Mouse (Mus musculus): ENCODE results near the gene Tyrobp. TPM values are rescaled to one million over a fixed set of nuclear protein-coding genes. Genes with fewer than 3 reads are reported as not detected.

Gene Tyrobp
- 11.3 and 11.7 TPM in 2 replicates for polyA plus RNA-seq (2016; fragmentation: Nextera tagmentation; extraction: Ambion mirVana)

DNA sequence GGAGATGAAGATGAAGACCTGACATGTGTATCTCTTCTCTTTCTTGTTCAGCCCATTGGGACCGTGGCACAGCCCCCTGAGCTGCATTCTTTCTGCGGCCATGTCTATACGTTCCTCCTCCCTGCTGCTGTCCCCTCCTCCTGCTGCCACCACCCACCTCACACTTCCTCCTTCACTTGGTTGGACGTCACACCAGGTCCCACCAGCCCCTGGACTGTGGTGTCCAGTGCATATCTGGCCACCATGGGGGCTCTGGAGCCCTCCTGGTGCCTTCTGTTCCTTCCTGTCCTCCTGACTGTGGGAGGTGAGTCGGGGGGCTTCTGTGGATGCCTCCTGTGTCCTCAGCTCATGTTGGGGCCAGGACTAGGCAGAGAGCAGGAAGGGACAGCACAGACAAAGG, at the start of gene Tyrobp:
TSS of gene Tyrobp (plus strand) at position 165 of the 400 bp plus-strand sequence.
- no peak within 1 kb of the TSS for H3K9ac ChIP-seq
- no peaks in the 10 kb centered on the region for H3K36me3 ChIP-seq (replicated peaks)
- H3K4me2 ChIP-seq, result no peak within 1 kb of the TSS
- H3K4me3 ChIP-seq (replicated peaks), result no peak within 1 kb of the TSS
- H3K4me1 ChIP-seq, result no peaks in the 10 kb centered on the region
- no peaks in the 10 kb centered on the region; the same call in 1 of the 2 replicates for H3K27me3 ChIP-seq
- ATAC-seq (ENCODE audit: low FRiP score), result no peak
- no peaks in the 10 kb centered on the region for H3K9me3 ChIP-seq
- H3K27ac ChIP-seq, result no peak within 1 kb of the TSS
- WGBS, result 70% methylated on average over 5 of the region's 5 CpGs

DNA sequence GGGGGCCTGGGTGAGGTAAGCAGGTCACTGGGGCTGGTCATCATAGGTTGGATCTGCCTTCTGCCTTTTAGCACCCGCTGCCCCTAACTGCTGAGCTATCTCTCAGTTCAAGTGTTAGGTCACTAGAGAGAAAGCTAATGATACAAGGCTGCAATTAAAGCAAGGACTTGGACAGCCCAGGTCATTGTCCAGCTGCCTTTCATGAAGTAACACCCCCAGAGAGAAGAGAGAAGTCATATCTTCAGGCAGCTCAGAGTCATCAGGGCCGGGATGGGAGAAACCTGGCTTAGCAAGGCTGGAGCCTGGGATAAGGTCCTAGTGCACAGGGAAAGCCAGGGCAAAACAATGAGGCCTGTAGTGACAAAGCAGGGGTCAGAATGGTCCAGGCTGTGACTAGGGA, 46.1 kb upstream of the Tyrobp start:
- H3K36me3 ChIP-seq (replicated peaks), result no peaks in the 10 kb centered on the region
- peaks cover 22% of the 10 kb centered on the region for H3K27me3 ChIP-seq
- H3K4me1 ChIP-seq, result peaks cover 8% of the 10 kb centered on the region
- WGBS, result 69% methylated on average over 2 of the region's 2 CpGs
- H3K4me3 ChIP-seq (replicated peaks), result no peak overlapping the region
- no peak overlapping the region for H3K9ac ChIP-seq
- no peak overlapping the region for H3K4me2 ChIP-seq
- H3K9me3 ChIP-seq, result no peaks in the 10 kb centered on the region
- ATAC-seq (ENCODE audit: low FRiP score), result no peak
- no peak overlapping the region for H3K27ac ChIP-seq

DNA sequence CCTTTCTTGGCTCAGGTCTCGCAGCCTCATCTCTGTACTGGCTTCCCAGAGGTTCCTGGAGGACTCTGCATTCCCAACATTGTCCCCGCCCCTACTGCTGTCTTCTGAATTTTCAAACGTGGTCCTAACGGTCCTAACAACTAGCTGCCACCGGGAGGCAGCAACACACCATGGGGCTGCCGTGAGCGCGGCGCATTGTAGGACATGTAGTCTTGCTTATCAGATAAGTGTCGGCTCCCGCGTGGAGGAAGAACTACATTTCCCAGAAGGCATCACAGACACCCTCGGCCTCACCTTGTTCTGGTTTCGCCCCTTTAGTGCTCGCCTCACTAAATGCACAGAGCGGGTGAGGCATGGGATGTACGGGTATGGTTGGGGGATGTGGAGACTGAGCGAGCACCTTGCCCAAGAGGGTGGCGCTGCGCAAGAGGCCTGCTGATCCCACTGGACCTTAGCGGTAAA, 40.0 kb upstream of the Tyrobp start:
- Histone ChIP-seq H3K4me3 (replicated peaks) (peak overlapping the region; percentile 45), H3K4me1 (peaks cover 5% of the 10 kb centered on the region), H3K4me2 (peak overlapping the region; percentile 61), H3K27ac (peak overlapping the region; percentile 75), H3K9ac (peak overlapping the region; percentile 52), H3K27me3 (0 out of 2 replicates have a peak, but pooled peaks cover 3% of the 10 kb centered on the region), H3K36me3 (replicated peaks) (no peaks in the 10 kb centered on the region), H3K9me3 (no peaks in the 10 kb centered on the region)
- under 1% methylated on average over 21 of the region's 21 CpGs for WGBS
- ATAC-seq (ENCODE audit: low FRiP score), result peak; percentile 99

DNA sequence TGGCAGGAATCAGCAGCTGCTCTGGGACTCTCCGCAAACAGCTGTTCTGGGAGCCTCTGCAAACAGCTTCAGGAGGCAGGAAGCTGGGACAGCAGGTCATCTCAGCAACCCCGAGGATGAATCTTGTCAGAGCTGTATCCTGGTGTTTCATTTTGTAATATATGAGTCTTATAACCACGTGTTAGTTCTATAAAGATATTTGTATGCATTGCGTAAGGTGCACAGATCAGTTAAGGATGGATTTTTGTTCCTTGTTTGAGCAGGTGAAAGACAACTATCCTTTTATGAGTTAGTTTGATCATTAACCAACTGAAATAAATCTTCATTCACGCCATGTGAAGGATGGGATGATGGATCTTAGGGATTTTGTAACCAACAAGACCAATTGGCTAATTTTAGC, 33.5 kb upstream of the Tyrobp start:
- no peak for ATAC-seq (ENCODE audit: low FRiP score)

DNA sequence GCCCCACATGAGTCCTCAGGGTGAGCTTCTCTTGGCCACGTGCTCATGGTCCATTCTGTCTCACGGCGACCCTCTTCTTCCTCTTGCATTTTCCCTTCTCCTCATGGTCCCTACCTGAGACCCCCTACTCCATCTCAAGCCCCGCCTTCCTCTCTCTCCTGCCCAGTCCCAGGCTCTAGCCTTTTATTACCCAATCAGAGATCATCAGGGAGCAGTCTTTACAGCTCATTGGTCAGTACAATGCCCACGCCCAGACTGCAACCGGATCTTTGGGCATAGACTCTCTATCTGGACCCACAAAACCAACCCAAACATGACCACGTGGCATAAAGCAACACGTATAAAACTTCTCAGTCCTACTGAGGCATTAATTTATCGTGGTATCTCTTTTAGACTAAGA, 29.5 kb upstream of the Tyrobp start:
- 84% methylated on average over 9 of the region's 9 CpGs for WGBS
- H3K9me3 ChIP-seq, result no peaks in the 10 kb centered on the region
- ATAC-seq (ENCODE audit: low FRiP score), result no peak
- no peaks in the 10 kb centered on the region for H3K36me3 ChIP-seq (replicated peaks)
- H3K27ac ChIP-seq, result no peak overlapping the region
- H3K4me2 ChIP-seq, result no peak overlapping the region
- no peaks in the 10 kb centered on the region for H3K27me3 ChIP-seq
- H3K4me1 ChIP-seq, result no peaks in the 10 kb centered on the region
- no peak overlapping the region for H3K9ac ChIP-seq
- H3K4me3 ChIP-seq (replicated peaks), result no peak overlapping the region

More for the DNA sequence above, 33.5 kb upstream of the Tyrobp start:
- H3K27ac ChIP-seq, result no peak overlapping the region
- H3K4me3 ChIP-seq (replicated peaks), result no peak overlapping the region
- no peaks in the 10 kb centered on the region for H3K4me1 ChIP-seq
- WGBS, result 68% methylated on average over 5 of the region's 5 CpGs
- 0 out of 2 replicates have a peak, but pooled peaks cover 3% of the 10 kb centered on the region for H3K27me3 ChIP-seq
- H3K9me3 ChIP-seq, result no peaks in the 10 kb centered on the region
- H3K9ac ChIP-seq, result no peak overlapping the region
- no peaks in the 10 kb centered on the region for H3K36me3 ChIP-seq (replicated peaks)
- H3K4me2 ChIP-seq, result no peak overlapping the region

DNA sequence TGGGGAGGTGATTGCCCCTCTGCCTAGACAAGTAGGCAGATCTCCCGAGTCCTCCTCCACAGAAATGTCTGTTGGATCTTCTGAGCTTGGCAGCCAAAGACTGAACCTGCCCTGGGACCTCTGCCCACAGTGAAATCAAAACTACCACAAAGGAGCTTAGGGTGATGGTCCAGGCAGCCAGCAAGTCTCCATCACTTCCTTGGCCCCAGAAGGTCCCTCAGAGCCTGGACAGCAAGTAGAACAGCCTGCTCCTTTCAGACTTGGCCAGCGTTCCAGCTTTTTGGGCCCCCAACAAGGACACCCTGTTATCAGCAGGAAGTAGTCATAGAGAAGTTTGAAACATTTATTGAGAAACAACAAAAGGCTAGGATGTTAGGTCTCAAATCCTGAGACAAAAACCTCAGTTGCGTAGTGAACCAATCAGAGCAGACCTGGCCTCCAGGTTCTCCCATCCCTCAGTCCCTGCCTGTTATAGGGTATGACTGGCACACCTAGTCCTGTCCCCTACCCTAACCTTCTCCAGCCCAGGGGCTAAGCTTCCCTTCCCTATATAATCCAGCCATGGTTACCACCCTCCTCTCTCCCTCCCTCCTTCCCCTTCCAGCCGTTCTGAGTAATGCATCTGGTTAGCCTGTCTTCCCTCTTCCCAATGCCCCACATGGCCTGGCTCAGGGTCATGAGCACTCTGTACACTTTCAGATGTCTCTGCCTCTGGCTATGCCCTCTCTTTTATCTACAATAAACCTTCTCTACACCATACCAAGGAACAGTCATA, 20.6 kb upstream of the Tyrobp start:
- Histone ChIP-seq H3K4me1 (no peaks in the 10 kb centered on the region), H3K4me2 (no peak overlapping the region), H3K27me3 (no peaks in the 10 kb centered on the region; the same call in 1 of the 2 replicates), H3K4me3 (replicated peaks) (no peak overlapping the region), H3K36me3 (replicated peaks) (no peaks in the 10 kb centered on the region), H3K9ac (no peak overlapping the region), H3K27ac (no peak overlapping the region), H3K9me3 (no peaks in the 10 kb centered on the region)
- 74% methylated on average over 4 of the region's 4 CpGs for WGBS
- ATAC-seq (ENCODE audit: low FRiP score), result no peak

DNA sequence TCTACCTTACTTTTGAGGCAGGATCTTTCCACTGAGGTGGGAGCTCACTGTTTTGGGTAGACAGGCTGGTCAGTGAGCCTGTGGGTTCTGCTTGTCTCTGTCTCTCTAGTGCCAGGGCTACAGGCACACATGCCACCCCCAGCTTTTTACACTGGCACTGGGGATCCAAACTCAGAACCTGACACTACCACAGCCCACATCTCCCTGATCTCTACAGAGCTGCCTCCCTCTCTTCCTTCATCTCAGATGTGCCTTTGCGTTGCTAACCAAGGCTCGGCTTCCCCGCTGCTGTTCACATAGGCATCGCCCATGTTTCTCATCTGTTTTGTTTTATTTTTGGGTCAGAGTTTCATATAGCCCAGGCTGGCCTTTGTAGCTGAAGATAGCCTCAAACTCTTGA, 19.9 kb upstream of the Tyrobp start:
- WGBS, result 87% methylated on average over 4 of the region's 4 CpGs
- H3K4me3 ChIP-seq (replicated peaks), result no peak overlapping the region
- H3K27ac ChIP-seq, result no peak overlapping the region

DNA sequence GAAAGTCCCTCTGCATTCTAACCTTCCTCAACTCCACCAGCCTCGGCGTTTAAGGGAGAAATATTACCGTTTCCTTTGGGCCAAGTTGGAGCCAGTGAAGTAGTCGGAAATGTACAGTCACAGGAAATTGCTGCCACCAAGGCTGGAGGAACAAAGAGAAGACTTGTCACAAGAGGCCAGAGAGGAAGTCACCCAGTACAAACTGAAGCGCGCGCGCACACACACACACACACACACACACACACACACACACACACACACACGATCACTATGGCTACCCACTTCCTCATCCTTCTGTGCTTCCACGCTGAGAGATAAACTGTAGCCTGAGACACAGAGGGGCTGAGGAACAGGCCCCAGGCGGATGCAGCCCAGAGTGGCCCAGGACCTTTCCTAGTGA, 19.2 kb upstream of the Tyrobp start:
- no peaks in the 10 kb centered on the region; the same call in 1 of the 2 replicates for H3K27me3 ChIP-seq

More for the DNA sequence above, 19.9 kb upstream of the Tyrobp start:
- Histone ChIP-seq H3K4me2 (no peak overlapping the region), H3K9ac (no peak overlapping the region), H3K9me3 (no peaks in the 10 kb centered on the region), H3K4me1 (no peaks in the 10 kb centered on the region), H3K27me3 (no peaks in the 10 kb centered on the region; the same call in 1 of the 2 replicates), H3K36me3 (replicated peaks) (no peaks in the 10 kb centered on the region)
- ATAC-seq (ENCODE audit: low FRiP score), result no peak

DNA sequence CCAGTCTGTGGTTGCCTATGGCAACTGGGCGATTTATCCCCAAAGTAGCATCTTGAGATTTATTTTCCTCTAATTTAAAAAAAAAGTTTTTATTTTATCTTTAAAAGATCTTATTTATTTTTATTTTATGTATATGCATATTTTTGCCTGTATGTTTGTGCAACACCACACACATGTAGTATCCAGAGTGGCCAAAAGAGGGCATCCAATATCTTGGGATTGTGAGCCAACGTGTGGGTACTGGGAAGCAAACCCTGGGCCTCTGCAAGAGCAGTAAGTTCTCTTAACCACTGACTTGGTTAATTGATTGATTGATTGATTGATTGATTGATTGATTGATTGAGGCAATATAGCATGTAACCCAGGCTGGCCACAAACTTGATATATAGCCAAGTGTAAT, 18.7 kb upstream of the Tyrobp start:
- Histone ChIP-seq H3K9ac (no peak overlapping the region), H3K4me3 (replicated peaks) (no peak overlapping the region), H3K4me2 (no peak overlapping the region), H3K9me3 (no peaks in the 10 kb centered on the region), H3K27me3 (no peaks in the 10 kb centered on the region; the same call in 1 of the 2 replicates), H3K27ac (no peak overlapping the region), H3K4me1 (0 out of 2 replicates have a peak, but pooled peaks cover 3% of the 10 kb centered on the region), H3K36me3 (replicated peaks) (no peaks in the 10 kb centered on the region)
- 40% methylated on average over 2 of the region's 2 CpGs for WGBS
- ATAC-seq (ENCODE audit: low FRiP score), result no peak

More for the DNA sequence above, 19.2 kb upstream of the Tyrobp start:
- no peak overlapping the region for H3K9ac ChIP-seq
- ATAC-seq (ENCODE audit: low FRiP score), result no peak
- no peak overlapping the region for H3K4me3 ChIP-seq (replicated peaks)
- no peaks in the 10 kb centered on the region for H3K36me3 ChIP-seq (replicated peaks)
- H3K4me1 ChIP-seq, result 0 out of 2 replicates have a peak, but pooled peaks cover 3% of the 10 kb centered on the region
- WGBS, result 74% methylated on average over 11 of the region's 11 CpGs
- no peak overlapping the region for H3K4me2 ChIP-seq
- H3K27ac ChIP-seq, result no peak overlapping the region
- no peaks in the 10 kb centered on the region for H3K9me3 ChIP-seq

DNA sequence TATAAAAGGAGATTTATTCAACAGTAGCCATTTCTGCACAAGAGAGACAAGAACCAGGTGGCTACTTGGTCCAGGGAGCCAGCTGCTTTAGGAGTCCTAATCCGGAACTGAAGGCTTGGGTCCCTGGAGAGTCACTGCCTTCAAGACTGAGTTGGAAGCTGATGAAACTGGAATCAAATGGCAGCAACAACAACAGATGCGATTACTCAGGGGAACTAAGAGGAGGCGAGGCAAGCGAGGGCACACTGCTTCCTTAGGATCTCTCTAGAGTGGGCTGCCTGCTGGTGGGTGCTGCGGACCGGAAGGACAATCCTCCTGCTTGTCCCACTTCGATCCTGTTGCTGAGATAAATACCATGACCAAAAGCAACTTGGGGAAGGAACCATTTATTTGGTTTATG, 13.9 kb upstream of the Tyrobp start:
- WGBS, result 61% methylated on average over 7 of the region's 7 CpGs
- H3K27me3 ChIP-seq, result 0 out of 2 replicates have a peak, but pooled peaks cover 5% of the 10 kb centered on the region

DNA sequence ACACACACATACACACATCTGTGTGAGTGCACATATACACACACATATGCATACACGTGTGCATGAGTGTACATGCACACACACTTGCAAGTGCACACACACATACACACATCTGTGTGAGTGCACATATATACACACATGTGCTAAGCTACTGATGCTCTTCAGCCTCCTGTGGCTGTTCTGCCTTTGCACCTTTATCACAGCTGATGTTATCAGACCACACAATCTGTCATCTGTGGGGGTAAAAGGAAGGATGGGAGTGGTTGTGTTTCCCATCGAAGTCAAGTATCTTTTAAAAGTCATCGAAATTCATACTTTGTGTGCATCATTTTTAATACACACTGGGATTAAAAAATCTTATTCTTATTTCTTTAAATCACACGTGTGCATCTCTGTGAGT, 11.2 kb upstream of the Tyrobp start:
- Histone ChIP-seq H3K27ac (no peak overlapping the region), H3K4me2 (no peak overlapping the region), H3K4me1 (0 out of 2 replicates have a peak, but pooled peaks cover 3% of the 10 kb centered on the region), H3K9me3 (no peaks in the 10 kb centered on the region), H3K9ac (no peak overlapping the region), H3K4me3 (replicated peaks) (no peak overlapping the region), H3K27me3 (0 out of 2 replicates have a peak, but pooled peaks cover 8% of the 10 kb centered on the region), H3K36me3 (replicated peaks) (no peaks in the 10 kb centered on the region)
- ATAC-seq (ENCODE audit: low FRiP score), result no peak
- WGBS, result 73% methylated on average over 4 of the region's 4 CpGs

More for the DNA sequence above, 13.9 kb upstream of the Tyrobp start:
- Histone ChIP-seq H3K36me3 (replicated peaks) (no peaks in the 10 kb centered on the region), H3K27ac (no peak overlapping the region), H3K4me3 (replicated peaks) (no peak overlapping the region), H3K9me3 (no peaks in the 10 kb centered on the region), H3K9ac (no peak overlapping the region), H3K4me2 (no peak overlapping the region), H3K4me1 (0 out of 2 replicates have a peak, but pooled peaks cover 3% of the 10 kb centered on the region)
- ATAC-seq (ENCODE audit: low FRiP score), result no peak

DNA sequence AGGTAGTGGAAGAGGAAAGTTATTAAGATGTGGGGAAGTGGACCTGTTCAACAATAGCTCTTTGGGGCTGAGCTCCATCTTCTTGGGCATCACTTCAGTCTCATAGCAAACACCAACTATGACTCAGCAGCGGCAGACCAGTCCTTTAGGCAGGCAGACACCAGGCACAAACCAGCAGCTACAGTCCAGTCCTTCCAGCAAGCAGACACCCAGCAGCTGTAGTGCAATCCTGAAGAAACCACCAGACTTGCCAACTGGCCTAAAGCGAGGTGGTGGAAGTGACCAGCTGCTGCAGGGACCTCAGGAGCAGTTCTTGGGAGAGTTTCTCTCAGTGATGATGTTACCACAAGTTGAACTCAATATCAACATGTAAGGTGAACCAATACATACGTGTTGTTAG, 4.9 kb upstream of the Tyrobp start:
- no peaks in the 10 kb centered on the region for H3K9me3 ChIP-seq
- H3K4me3 ChIP-seq (replicated peaks), result no peak overlapping the region
- no peak overlapping the region for H3K27ac ChIP-seq
- no peaks in the 10 kb centered on the region for H3K4me1 ChIP-seq
- WGBS, result 83% methylated on average over 3 of the region's 3 CpGs
- H3K27me3 ChIP-seq, result peaks cover 4% of the 10 kb centered on the region; the same call in 1 of the 2 replicates
- H3K9ac ChIP-seq, result no peak overlapping the region
- no peak for ATAC-seq (ENCODE audit: low FRiP score)
- H3K36me3 ChIP-seq (replicated peaks), result no peaks in the 10 kb centered on the region
- no peak overlapping the region for H3K4me2 ChIP-seq
